Mouse (Mus musculus) pancreas, adult 10 weeks (tissue): ENCODE data around the gene Zc3h6. TPM values are rescaled to one million over a fixed set of nuclear protein-coding genes. Genes with fewer than 3 reads are reported as not detected.

Experiments used
- polyA plus RNA-seq: library from polyadenylated mRNA; stranded (reverse); fragments of 350-450 nt; fragmentation: Illumina TruSeq; extraction: RNeasy Lipid Tissue Mini Kit (QIAGEN cat#74804); gene quantifications from one replicate; pipeline ENCODE4 v1.2.3, GENCODE M21; 2015; ENCODE audit warnings: low read depth, low replicate concordance; ENCODE audit not compliant: insufficient read depth

Zc3h6 gene
- 1.1 TPM for polyA plus RNA-seq

GRCm38 (mm10) chr2:128966641-128967580 is at the start of gene Zc3h6:
Gene Zc3h6 (plus strand): TSS chr2:128967402.

GRCm38 (mm10) chr2:128943538-128944528 is 23.4 kb upstream of the Zc3h6 start, which contains the start of gene Zc3h8:
Gene Zc3h8 (minus strand): TSS chr2:128944077.

DNA sequence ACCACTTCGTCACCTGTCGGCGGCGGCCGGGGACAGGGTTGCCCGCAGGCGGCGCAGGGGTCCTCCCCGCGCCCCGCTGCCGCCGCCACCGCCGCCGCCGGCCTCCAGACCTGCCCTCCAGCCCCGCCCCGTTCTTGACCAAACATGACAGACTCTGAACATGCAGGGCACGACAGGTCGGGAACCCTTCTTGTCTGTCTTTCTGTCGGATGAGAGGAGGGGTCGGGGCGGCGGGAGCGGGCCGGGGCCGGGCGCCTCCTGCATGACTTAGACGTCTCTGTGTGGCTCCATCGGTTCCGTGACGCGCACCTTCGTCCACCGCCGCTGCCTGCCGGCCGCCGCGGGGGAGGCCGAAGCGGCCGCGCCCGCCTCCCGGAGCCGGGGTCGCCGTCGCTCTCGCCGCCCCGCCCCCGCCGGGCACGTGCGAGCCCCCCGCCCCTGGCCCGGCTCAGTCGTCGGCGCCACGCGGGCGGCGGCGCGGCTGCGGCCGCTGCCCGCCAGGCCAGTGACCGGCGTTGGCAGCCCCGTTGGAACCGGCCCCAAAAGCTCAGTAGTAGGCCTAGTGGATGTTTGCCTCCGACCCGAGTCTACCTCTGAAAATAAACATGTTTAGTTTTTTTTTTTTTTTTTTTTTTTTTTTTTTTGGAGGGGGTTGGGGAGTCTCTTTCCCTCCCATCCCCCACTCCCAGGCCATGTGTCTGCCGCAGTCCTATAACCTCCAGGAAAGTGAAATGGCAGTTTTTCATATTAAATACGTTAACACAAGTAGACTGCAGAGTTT is 649 bp downstream of the Zc3h6 start, which contains the start of gene Gm10762:
TSS of gene Gm10762 (minus strand) at position 65 of the 781 bp plus-strand sequence.

DNA sequence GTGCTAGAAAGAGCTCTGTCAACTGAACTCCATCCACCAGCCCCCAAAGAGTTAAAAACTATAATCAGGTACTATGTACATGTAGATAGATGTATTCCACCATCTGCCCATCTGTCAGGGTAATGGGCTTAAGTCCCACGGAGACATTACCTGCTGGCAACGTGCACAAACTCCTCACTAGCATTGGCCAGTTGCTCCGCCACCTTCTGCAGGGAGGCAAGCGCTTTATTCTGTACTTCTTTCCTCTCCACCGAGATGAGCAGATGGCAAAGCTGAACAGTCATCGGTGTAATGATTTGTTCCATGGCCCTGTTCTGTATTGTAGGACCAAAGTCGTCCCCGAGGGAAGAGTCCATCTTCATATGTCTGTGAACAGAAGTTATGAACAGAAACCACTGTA is 80.6 kb downstream of the Zc3h6 start, which contains the start of gene Vinac1:
TSS of gene Vinac1 (minus strand) at position 362 of the 400 bp plus-strand sequence.

GRCm38 (mm10) chr2:129065437-129066282 is 98.5 kb downstream of the Zc3h6 start, which contains the start of gene Ttl:
Gene Ttl (plus strand): TSS chr2:129065942.

Other genes starting within 250 kb of the Zc3h6 start
- gene Tmem87b, start 149.3 kb upstream of the Zc3h6 start, polyA plus RNA-seq = 10.0 TPM
- 0.46 TPM for gene Fbln7, start 104.4 kb upstream of the Zc3h6 start, polyA plus RNA-seq
- 1.7 TPM for gene Zc3h8, start 23.3 kb upstream of the Zc3h6 start, polyA plus RNA-seq
- gene Gm10762, start 323 bp downstream of the Zc3h6 start, polyA plus RNA-seq = 2.0 TPM
- not detected for gene Vinac1, start 80.8 kb downstream of the Zc3h6 start, polyA plus RNA-seq
- gene Ttl, start 98.5 kb downstream of the Zc3h6 start, polyA plus RNA-seq = 2.0 TPM
- gene Polr1b, start 133.6 kb downstream of the Zc3h6 start, polyA plus RNA-seq = 7.0 TPM
- 6.9 TPM for gene Chchd5, start 162.3 kb downstream of the Zc3h6 start, polyA plus RNA-seq
- gene Slc20a1, start 231.4 kb downstream of the Zc3h6 start, polyA plus RNA-seq = 5.1 TPM